Mouse (Mus musculus) neural tube, embryonic 10.5 days (tissue): ENCODE measurements around the gene Cbarp.
"Not testable (repeated sequence)": the region's sequence is repeated elsewhere in the genome, so short reads cannot be mapped to it uniquely, and the experiment has no call there.

Source experiments
- DNase-seq: peaks from one replicate; pipeline ENCODE4 v3.0.0-alpha.2; 2017; ENCODE audit warnings: low spot score; ENCODE audit errors: extremely low spot score

The Cbarp gene

DNA sequence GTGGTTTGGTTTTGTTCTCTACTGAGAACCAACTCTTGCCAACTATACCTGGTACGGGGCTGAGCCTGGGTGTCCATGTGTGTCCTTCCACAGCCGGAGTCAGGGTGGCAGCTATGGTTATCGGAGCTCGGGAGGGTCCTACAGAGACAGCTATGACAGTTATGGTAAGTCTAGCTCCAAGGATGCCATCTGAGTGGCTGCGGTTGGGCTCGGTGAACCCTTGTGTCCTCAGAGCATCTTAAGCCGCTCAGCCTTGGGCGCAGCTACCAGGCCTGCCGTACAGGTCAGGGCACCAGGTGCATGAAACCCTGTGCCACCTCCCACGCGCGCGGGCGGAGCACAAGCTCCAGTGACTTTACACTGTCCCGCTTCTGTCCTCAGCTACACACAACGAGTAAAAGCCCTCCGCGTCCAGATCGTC lies 30.0 kb upstream of the Cbarp start:
- DNase-seq, result no peak

DNA sequence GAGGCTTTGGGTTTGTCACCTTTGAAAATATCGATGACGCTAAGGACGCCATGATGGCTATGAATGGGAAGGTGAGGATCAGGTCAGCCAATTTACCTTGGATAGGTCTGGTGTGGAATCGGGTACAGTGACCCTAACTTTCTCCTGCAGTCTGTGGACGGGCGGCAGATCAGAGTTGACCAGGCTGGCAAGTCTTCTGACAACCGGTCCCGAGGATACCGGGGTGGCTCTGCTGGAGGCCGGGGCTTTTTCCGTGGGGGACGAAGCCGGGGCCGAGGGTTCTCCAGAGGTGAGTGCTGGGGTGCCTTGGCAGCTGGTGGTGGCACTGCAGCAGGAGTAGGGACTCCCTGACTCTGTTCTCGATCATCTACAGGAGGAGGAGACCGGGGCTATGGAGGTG lies 29.4 kb upstream of the Cbarp start:
- no peak for DNase-seq

DNA sequence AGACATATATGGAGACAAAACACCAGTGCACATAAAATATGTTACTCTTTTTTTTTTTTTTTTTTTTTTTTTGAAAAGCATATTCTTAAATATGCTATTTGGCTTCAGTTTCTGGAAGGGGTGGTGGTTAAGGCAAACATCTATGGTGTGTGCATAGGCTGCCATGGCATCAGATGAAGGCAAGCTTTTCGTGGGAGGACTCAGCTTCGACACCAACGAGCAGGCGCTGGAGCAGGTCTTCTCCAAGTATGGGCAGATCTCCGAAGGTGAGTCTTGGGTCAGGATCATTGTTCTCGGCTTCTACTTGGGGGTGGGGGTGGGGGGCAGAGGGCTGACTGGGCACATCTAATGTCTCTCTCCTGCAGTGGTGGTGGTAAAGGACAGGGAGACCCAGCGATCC lies 29.0 kb upstream of the Cbarp start:
- DNase-seq, result no peak

DNA sequence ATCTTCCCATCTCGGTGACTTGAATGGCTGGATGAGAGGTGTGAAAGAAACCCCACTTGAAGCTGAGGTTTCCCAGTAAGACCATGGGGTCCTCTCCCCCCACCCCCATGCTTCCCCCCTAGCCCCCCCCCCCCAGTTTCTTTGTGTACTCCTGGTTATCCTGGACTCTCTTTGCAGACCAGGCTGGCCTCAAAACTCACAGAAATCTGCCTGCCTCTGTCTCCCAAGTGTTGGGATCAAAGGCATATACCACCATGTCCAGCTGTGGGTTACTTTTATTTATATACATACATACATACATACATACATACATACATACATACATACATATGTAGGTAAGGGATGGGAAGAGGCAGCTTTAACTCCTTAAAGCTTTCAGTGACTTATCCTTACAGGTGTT lies 28.4 kb upstream of the Cbarp start:
- no peak for DNase-seq

DNA sequence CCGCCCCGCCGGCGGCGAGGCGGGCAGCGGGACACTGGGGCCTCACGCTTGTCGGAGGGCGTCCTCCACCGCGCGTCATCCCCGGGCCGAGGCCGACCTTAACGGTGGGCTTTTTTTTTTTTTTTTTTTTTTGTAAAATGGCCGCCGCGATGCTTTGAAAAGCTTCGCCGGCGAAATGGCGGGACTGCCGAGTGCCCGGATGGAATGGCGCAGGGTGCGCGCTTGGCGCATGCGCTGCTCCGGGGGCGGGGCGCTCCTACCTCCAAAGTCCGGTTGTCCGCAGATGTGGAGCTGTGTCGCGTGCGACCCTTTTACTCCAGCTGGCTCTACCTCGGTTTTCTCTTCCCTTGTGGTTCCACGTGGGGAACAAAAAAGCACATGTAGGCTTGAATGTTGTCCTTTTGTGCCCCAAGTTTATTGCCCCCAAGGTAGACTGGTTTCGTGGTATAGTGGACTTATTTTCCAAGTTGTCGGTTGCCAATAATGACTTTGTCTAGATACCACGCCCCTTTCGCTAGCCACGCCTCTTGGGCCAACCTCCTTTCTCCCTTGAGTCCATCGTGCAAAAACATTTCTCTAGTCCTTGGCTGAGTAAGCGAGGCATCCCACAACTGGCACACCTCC lies 27.5 kb upstream of the Cbarp start:
- peak; percentile 98 for DNase-seq

DNA sequence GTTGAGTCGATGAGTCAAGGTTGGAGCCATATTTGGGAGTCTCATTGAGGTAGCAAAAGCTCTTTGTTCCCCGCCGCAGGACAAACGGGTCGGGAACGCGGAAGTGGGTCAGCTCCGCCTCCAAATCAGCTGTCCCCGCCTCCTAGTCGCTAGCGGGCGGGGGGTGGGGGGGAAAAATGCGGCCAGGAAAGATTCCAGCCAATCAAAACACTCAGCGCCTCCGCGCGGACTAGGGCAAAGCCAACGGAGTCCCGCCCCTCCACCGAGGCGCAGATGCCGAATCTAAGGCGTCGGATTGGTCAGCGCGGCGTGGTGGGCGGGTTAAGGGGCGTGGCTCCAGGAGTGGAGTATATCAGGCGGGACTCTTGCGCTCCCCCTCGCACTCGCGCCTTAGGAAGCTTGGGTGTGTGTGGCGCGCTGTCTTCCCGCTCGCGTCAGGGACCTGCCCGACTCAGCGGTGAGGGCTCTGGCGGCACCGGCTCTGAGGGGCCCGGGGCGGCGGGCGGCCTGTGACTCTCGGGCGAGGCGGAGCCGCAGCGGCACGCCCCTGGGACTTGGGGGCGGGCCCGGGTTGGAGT lies 26.9 kb upstream of the Cbarp start:
- DNase-seq, result peak; percentile 99

DNA sequence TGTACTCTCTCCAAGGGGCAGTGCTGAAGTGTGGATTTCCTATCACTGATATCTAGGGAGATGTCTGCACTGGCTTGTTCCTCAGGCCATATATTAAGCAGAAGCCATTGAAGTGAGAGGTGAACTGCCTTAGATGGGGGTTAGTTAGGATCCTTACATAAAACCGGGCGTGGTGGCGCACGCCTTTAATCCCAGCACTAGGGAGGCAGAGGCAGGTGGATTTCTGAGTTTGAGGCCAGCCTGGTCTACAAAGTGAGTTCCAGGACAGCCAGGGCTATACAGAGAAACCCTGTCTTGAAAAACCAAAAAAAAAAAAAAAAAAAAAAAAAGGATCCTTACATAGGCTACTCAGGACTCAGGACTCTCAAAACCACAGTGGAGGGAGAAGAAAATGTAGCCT lies 25.5 kb upstream of the Cbarp start:
- not testable (repeated sequence) for DNase-seq

DNA sequence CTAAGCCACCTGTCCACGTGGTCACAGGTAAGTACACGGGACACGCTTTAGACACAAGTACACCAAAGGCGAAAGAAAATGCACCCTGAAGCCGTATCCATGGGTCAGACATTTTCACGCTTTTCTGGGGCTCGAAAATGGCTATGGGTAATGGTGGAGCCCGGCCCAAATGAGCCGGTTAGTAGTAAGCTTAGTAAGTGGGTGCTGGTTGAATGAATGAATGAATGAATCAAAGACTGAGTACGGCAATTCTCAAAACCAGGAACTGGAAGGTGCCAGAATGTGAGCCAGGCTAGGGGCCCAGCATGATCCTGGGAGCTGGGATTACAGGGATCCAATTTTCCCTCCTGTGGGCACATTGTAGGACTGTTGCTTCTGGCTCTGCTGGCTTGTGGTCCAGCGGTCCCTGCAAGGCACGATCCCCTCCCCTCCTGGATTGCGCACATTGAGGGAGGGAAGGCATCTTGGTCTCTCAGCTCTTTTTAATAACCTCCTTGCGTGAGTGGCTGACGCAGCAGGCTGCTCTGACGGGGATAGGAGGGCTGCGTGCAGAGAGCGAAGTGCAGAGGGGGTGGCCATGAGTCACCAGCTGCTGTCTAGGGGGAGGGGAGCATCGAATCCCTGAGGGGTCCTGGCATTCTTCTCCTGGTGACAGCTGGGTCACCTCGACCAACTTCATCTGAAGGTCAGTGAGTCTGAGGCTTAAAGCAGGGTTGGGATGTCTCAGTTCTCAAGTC lies 24.9 kb upstream of the Cbarp start, which contains the start of gene Cirbp:
Gene Cirbp, plus strand, starts transcription at position 594 of the 737 bp plus-strand sequence.
- no peak for DNase-seq

DNA sequence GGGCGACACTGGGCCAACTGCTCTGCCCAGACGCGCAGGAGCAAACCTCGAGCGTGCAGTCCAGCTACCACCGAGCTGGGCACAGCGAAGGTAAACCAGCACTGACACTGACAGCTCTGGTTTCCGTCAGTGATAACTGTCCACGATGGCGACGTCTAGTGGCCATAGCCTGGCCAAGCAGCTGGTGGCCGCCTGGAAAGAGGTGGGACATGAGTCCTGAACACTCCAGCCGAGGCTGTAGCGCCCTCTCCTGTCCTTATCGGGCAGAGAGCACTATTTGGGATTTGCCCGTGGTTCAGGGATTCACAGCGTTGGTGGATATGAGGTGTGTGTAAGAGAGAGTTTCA lies 24.3 kb upstream of the Cbarp start:
- peak; percentile 96 for DNase-seq

DNA sequence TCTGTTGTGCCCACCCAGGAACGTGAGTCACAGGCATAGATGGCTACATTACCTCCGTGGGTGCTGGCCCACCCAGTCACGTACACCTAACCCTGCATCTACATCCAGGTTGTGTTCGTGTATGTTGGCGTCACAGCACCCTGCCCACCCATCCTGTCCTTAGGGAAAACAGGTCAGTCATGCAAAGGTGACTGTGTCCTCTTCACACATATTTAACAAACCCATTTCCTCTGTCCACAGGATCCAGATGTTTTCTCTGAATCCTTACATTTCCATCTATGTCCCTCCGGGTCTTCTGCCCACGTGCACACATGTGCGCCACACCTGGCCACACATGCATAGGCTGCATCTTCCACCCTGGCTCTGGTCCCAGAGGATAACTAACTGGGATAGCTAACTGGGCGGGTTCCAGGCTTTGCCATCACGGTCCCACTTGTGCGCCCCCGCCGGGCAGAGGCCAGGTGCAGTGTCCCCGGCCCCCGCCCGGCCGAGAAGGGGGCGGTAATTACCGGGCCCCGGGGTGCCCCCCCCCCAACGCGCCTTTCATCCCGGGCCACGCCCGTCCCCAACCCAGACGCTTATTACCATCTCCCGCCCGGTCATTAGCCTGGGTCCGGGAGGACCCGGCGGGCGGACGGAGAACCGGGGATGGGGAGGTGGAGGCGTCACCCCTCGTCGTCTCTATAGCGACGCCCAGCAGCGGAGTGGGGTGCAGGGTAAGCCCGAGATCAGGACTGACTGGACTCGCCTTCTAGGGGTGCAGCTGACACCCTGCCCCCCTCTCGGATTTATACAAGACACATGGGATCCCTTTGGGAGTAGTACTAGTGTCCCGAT lies 23.7 kb upstream of the Cbarp start:
- DNase-seq, result no peak

DNA sequence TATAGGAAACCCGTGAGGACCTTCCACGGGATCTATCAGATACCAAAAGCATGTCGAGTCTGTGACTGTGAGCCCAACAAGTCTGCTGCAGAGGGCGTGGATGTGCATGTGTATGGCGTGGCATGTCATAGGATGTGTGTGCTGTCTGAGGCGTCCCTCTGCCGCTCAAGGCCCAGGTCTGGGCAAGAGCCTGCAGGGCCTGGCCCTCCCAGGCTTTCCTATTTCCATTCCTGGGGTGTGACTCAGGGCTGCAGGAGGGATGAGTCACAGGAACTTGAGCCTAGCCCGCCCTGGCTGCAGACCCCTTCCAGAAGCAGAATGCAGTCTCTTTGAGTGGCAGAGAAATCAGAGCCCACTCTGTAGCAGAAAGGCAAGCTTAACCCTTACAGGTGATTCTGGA lies 23.1 kb upstream of the Cbarp start:
- DNase-seq, result no peak

DNA sequence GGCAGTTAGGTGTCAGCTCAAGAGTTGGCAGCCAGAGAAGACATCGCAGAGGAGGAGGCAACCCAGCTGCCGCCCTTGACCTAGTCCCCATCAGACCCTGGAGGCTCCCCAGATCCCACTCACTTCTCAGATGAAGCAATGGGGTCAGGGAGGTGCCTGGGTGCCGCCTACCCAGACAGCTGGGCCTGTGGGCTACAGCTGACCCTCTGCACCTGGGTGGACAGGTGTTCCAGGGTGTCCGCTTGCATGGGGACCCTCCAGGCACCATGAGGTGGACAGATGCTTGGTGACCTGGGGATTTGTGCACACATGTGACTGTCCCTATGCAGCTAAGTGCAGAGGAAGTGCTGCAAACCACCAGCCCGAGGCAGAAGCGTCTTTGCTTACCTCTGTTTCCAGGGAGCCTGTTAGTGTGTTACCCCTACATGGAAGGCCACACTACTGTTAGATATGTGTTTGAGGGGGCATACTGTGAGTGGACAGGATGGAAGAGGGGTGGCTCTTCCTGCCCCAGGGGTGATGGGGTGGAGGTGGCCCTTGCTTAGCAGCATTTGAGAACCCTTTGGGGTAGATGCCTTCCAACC lies 22.2 kb upstream of the Cbarp start:
- no peak for DNase-seq

DNA sequence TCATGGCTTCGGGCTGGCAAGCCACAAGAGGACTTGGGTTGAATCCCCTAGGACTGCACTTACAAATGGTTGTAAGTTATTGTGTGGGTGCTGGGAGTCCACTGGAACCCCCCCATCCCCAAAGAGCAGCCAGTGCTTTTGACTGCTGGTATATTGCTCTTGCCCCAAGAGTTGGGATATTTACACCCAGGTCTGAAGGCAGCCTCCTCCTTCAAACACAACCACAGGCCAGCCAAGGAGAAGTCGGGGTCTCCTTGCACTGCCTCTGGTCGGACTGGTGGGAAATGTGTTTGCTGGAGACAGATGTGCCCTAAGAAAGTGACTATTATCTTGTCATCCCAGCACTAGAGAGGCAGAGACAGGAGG lies 21.6 kb upstream of the Cbarp start:
- no peak for DNase-seq

DNA sequence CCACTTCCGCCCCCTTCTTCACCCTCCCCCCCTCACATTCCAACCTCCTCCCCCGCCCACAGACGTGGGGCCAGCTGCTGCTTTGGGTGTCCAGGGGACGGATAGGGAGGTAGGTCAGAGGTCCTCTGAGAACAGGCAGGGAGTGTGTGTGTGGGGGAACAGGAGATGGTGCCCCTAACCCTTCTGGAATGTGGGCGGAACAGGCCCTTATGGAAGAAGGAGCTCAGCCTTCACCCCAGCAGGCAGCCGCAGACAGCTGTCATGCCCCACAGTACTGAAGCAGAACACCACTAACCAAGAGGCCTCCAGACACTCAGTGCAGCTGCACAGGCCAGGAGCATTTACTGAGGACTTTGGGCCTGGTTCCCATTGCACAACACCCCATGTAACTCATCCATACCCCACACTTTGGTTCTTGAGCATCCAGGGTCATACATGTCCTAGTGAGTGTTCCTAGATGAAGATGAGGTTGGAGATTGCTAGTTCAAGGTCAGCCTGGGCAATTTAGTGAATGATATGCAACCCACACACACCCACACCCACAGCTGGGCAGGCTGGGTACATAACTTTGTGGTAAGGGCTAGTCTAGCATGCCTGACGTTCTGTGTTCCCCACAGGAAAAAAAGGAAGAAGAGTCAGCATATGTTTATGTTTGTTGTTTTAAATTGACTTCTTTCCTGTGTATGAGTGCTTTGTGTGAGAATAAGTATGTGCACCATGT lies 21.0 kb upstream of the Cbarp start:
- peak; percentile 68 for DNase-seq

DNA sequence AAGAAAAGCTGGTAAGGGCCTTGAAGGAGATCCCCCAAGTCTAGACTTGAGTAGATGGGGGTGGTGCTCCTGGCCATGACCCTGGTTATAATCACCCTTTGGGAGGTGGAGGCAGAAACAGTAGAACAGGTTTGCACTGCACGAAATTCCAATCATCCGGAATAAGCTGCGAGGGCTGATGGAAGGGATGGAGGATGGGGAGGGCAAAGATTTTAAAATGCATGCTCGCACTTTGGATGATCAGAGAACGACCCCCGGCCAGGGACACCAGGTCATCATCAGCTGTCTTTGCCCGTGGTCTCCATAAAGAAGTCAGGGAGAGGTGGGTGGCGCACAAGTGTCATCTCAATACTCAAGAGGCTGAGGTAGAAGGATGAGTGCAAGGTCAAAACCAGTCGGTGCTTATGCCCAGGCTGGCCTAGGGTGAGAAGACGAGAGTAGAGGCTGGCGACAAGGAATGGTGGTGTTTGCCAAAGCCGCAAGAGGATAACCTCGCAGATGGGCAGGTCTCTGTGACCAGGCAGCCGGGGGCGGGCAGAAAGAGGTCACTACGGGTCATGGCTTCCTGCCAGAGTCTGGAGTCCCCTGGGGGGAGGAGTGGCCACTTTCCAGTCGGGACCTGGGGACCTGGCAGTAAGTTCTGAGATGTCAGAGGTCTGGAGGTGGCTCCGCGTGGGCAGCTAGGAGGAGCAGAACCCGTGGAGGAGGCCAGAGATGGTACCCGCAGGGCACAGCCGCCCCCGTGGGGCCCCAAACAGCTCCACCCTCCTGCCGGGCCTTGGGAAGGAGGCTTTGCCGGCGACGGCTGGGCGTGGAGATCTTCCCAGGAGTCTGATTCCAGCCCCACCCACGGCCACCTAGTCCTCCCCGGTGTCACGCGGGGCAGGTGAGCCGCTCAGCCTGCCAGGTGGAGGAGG lies 20.1 kb upstream of the Cbarp start:
- peak; percentile 81 for DNase-seq

DNA sequence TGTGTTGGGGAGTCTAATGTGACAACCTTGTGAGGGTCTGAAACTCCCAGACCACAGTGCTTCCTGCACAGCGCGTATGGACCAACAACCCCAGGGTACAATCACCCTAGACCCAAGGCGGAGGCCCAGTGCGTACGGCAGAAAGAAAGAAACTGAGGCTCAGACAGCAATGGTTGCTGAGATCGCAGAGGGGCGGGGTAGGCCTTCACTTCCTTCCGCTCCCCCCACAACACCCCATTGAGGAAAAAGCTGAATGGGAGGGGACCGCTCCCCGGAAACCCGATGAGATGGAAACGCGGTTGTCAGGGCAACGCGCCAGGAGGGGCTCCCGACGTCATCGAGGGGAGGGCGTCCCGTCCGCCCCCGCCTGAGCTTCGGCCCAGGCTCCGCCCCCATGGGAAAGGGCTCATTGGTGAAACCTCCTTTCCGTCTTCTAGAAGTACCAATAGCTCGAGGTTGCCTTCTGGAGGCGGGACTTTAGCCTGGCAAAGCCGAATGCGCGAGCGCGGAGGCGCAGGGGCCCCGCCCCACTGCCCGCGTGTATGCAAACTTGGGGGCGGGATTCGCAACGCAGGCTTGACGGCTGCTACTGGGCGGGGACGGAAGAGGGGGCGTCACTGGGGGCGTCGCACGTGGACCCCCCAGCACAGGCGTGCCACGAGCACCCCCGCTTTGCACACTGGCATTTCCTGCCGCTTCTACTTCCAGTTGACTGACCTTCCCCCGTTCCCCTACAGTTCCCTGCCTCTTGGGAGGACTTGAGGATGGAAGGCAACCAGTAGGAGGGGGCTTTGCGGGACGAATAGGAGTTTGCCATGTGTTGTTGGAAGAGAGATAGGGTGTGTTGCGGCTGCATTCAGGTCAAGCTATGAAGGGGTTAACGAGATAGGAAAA lies 19.2 kb upstream of the Cbarp start:
- DNase-seq, result peak; percentile 95

DNA sequence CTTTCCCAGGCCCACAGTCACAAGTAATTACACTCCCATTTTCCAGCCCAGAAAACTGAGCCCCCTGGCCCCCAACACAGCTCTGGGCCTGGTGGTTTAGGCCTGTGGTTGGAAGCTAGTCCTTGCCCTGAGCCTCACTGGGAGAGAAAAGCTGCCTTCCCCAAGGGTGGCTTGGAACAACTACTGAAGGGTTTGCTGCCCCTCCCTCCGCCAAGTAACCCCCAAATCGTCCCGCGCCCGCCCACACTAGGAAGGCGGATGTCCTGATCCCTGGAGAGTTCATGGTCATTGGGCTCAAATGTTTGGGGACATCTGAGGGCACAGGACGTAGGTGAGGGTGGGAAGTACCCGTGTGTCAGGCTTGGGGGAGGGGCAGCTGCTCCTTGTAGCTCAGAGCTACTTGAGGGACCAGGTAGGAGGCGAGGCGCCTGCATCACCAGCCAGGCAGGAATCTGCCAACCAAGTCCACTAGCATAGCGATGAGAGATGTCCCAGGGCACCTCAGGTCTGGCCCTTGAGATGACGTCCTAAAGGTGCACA lies 18.5 kb upstream of the Cbarp start:
- no peak for DNase-seq

DNA sequence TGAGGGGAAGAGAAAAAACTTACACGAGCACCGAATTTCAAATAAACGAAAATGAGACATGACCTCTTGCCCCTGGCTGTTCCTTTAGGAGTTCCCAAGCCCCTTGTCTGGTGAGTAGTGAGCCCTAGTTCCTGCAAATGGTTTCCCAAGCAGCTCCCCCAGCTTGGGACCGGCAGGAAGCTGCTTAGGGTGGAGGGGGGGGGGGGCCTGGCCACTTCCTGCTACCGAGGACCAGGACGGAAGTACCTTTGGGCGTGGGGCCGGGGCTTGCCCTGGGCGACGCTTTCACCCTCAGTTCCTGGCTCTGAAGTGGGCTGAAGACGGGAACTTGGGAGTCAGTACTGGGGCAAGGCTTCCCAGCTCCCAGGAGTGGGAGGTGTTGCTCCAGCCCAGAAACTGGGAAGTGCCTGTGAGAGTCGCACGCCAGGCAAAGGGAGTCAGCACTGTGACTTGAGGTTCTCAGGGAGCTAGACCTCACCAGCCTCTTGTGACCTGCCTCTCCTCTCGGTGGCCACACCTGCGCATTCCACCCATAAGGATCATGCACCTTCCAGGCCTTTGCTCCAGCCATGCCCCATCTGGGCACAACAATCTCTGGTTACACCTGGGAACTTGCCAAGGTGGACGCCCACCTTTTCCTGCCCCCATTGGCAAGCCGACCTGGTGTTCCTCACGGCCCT lies 17.8 kb upstream of the Cbarp start:
- peak; percentile 70 for DNase-seq
